Mouse (Mus musculus) CH12.LX (cell line): ENCODE data around the gene Atp8b5.

Experiments used
- MAFK ChIP-seq: IDR thresholded peaks from 2 replicates; pipeline ENCODE4 v1.6.1; 2011; ENCODE audit warnings: low read length, improper control_type of control experiment; ENCODE audit not compliant: insufficient replicate concordance
- MEF2A ChIP-seq: IDR thresholded peaks from 2 replicates; pipeline ENCODE4 v1.6.1; 2014; ENCODE audit warnings: low read depth, mild to moderate bottlenecking, inconsistent platforms, low read length, improper control_type of control experiment, borderline replicate concordance
- POLR2A ChIP-seq: IDR thresholded peaks from 2 replicates; pipeline ENCODE4 v1.6.1; 2011; ENCODE audit warnings: low read depth, mild to moderate bottlenecking, improper control_type of control experiment, low read length
- ZKSCAN1 ChIP-seq: IDR thresholded peaks from 2 replicates; pipeline ENCODE4 v1.6.1; 2012; ENCODE audit warnings: low read depth, inconsistent platforms, low read length, improper control_type of control experiment, borderline replicate concordance

DNA sequence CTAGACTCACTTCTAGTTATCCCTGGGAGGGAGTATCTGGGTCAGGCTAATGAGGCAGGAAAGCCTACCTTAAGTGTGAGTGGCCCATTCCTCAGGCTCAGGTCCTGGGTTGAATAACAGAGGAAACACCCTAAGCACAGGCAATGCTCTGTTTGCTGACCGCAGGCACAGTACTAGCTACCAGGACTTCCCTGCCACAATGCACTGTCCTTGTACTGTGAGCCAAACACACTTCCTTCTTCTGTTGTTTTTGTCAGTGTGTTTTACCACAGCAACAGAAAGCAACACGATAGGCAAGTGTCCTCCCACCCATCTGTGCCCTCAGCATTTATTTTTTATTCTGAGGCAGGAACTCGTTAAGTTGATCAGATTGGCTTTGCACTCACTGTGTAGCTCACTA, 20.3 kb downstream of the Atp8b5 start:
- TF ChIP-seq ZKSCAN1 (no peak), MAFK (no peak), POLR2A (no peak), MEF2A (no peak)
